Mouse (Mus musculus) embryonic fibroblast, embryonic 13.5 days (primary cell): Measurements from ENCODE around the gene Washc4.

Experiments
- CTCF ChIP-seq: IDR thresholded peaks from 2 replicates; pipeline ENCODE4 v1.5.1; 2011; ENCODE audit warnings: mild to moderate bottlenecking, control low read depth, low read length, moderate library complexity, borderline replicate concordance; ENCODE audit not compliant: insufficient read depth
- POLR2A ChIP-seq: IDR thresholded peaks from 2 replicates; pipeline ENCODE4 v1.6.1; 2011; ENCODE audit warnings: low read depth, mild to moderate bottlenecking, control low read depth, low read length, moderate library complexity

DNA sequence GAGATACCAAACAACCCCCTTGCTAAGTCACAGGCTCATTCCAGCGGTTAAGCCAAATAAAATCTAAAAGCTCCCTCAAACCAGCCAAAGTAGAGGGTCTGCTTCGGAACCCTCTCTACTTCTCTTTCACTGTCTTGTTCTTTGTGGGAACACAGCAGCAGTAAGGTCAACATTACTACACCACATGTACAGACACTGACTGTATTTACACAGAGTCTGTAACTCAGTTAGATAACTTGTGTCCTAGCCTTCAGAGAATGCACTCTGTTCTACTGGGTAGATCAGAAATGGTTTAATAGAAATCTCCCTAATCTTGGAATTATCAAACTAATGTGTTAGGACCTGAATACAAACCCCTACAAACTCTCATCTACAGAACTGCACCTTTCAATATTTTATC lies 92.6 kb downstream of the Washc4 start:
- TF ChIP-seq POLR2A (no peak), CTCF (no peak)
